Mouse (Mus musculus) c-Kit-positive CD71-negative TER-119-negative erythroid progenitor cells, embryonic 14.5 days (primary cell): ENCODE measurements around the gene Birc5.
"Not testable (repeated sequence)": the region's sequence is repeated elsewhere in the genome, so short reads cannot be mapped to it uniquely, and the experiment has no call there.

ENCODE experiments used
- DNase-seq: peaks from one replicate; pipeline ENCODE4 v3.0.0-alpha.2; 2013; ENCODE audit warnings: low read depth

Birc5 gene

DNA sequence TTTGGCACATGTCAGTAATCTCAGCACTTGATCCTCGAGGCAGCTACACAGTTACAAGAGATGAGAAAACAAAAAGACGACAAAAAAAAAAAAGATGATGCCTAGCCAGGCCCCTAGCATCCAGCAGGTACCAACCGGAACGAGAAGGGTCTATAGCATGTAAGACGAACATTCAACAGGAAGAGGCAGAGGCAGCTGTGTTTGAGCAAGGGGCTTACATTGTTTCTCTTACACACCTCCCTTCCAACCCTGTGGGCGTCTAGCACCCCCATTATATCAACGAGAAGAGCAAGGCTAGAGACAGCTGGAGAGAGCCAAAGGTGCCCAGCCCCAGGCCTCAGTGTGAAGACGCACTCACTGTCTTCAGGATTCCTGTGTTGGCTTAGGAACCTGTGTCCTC is 22.1 kb upstream of the Birc5 start:
- no peak for DNase-seq

DNA sequence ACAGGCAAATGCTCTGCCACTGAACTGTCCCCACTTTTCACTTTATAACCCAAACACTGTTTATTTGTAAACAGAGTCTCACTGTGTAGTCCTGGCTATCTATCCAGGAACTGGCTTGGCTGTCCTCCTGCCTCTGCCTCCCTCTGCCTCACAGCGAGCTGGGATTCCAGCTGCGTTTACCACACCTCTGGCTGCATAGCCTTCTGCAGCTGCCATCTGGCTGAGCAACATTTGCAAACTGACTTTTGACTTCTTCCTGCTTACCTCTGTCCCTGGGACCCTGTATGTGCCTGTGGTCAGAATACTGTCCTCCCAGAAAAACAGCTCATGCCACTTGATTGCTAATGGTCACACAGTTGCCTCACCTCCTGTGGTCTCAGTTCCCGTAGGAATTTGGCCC is 21.7 kb upstream of the Birc5 start:
- DNase-seq: no peak

DNA sequence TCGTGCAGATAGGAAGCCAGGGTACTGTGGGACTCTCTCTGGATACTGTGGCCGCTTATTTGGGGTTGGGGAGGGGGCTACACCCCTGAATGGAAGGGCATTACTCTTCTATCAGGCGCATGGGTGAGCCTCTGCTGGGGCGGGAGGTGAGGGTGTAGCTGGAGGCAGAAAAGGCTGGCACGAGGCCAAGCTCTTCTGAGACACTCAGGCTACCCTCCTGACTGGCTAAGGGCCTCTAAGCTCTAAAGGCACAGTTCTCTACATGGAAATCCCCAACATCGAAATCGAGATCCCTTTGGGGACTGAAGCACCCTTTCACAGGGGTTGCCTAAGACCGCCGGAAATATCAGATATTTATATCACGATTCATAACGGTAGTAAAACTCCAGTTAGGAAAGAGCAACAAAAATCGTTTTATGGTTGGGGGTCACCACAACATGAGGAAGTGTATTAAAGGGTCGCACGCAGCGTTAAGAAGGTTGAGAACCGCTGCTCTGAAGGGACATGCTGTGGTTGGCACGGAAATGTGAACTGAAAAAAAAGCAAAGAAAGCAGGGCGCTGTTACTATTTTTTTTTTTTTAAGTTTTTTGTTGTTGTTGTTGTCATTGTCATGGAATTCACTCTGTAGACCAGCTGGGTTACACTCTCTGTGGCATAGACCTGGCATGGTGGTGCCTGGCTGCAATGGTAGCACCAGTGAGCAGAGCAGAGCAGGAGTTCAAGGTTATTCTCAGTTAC is 20.7 kb upstream of the Birc5 start:
- DNase-seq: no peak

DNA sequence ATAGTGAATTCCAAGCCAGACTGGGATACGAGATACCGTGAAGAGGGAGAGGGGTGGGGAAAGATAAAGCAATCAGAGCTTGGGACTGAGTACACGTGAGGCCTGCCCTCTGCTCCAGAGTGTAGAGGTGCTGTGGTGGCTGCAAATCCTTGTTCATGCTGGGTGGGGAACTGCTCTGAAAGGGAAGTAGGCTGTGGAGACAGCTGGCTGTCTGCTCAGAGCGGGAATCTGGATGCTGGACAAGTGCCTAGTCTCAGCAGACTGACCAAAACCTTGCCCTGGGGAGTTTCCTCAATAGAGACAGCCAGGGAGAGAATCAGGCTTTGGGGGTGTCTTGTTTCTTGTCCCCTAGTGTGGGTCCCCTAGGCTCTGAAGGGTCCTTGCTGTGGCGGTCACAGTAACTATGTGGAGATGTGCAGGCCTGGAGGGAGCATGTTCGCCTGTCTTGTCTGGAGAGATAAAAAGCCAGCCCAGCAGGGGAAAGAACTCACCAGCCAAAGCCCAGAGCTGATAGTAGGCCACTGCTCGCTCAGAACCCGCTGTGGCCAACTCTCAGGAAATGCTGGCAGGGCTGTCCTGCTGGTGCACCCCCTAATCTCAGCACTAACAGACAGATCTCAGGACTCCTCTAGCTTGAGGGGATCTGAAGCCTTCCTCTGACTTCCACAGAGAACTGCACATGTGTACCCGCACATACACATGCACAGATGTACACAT is 20.0 kb upstream of the Birc5 start:
- no peak for DNase-seq

DNA sequence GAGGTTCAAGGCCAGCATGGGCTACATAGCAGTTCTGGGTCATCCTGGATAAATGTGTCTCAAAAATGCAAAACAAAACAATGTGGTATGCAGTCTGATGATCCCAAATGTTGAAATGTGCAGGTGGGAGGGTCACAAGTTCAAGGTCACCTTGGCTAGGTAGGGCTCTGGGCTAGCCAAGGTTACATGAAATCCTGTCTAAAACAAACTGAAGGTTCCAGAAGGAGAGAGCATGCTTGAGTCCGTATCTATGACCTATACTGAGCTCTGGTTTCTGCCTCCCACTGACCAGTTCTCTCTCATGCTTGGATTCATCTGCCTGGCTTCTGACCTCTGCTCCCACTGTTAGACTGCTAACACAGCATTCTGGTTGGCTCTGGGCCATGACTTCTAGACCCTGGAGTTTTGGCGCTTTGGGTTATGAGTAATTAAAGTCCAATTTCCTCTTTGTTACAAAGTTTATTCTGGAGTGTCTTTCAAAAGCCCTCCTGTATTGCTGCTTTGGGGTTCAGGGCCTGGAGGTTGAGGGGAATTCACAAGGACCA is 19.3 kb upstream of the Birc5 start:
- DNase-seq: no peak

DNA sequence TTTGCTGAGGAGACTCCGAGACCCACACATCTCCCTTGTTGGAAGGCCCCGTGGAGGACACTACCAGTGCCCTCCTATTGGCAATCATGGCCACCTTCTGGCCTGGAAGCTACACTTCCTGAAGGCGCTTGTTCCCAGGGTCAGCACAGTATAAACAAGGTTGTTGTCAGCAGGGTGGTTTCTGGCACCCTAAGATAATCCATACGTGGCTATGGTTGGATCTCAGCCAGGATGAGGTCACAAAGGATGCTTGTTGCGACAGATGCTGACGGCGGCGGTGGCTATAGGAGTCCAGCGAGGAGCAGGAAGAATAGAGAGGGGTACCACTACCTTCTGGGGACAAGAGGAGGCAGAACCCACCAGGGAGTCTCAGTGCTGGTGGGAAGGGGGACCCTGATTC is 18.6 kb upstream of the Birc5 start:
- no peak for DNase-seq

DNA sequence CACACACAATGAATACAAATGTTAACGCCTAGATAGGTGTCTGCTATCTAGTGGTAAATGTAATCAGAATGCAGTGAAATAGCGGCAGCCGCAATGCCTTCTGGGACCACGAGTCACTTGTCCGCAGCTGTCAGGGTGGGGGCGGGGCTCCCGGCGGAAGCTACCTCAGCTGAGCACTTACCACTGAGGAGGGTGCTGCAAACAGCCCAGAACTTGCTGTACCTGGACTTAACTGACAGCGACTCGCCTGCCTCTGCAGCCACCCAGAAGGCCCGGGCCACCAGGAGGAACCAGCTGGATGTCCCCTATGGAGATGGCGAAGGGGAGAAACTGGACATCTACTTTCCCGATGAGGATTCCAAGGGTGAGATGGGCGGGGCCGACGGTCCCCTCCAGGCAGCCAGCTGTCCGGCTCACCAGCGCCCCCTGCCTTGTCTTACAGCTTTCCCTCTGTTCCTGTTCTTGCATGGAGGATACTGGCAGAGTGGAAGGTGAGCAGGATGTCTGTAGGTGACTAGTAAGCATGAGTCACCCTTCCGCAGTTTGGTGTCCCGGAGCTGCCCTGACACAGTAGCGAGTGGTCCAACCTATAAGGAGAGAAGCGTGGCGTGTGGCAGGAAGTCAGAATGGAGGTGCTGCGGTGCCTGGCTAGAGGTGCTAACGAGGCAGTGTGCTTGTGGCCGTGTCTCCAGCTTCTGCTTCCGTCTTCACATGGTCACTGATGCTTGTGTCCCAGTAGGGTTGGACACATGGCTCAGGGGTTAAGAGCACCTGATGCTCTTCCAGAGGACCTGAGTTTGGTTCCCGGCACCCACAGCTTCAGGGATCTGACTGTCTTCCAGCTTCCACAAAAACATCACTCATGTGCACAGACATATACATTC is 16.7 kb upstream of the Birc5 start:
- peak; percentile 87 for DNase-seq

DNA sequence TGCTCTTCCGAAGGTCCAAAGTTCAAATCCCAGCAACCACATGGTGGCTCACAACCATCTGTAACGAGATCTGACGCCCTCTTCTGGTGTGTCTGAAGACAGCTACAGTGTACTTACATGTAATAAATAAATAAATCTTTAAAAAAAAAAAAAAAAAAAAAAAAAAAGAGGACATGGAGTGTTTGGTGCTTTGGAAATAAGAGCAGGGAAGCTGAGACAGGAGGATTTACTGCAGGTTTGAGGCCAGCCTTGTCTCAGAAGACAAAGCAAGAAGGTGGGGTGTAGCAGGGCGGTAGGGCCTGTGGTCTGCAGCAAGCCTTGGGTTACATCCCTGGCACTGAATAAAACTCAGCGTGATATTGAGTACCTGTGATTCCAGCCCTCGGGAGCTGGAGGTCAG is 15.5 kb upstream of the Birc5 start:
- DNase-seq: not testable (repeated sequence)

DNA sequence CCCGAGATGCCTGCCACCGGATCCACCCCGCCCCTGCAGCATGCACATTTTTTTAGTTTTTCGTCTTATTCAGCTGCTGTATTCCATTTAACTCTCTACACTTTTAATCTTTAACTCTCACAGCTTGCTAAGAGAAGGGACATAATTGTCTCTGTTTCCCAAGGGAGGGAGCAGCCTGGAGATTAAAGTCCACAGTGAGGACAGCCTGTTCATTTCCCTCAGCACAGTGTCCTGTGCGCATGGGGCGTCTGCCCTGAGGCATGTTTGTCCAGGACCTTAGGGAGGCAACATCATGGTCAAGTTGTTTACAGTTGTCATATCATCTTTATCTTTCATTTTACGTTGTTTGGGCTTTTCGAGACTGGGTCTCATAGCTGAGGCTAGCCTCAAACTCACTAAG is 15.0 kb upstream of the Birc5 start:
- DNase-seq: no peak

DNA sequence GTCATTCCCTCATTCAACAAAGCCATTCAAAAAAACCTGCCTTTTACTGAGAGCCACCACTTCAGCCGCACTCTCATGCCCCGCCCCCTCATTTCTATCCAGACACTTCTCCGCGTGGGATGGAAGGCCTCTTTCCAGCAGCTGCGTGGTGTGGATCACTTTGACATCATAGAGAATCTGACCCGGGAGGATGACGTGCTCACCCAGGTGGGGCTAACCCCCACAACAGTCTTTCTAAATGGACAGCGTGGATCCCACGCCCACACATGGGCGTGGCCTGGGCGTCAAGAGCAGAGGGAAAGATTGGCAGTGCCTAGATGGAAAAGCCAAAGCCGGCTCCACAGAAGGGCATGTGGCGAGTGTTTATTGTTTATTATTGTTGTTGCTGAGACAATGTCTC is 12.7 kb upstream of the Birc5 start:
- DNase-seq: no peak

DNA sequence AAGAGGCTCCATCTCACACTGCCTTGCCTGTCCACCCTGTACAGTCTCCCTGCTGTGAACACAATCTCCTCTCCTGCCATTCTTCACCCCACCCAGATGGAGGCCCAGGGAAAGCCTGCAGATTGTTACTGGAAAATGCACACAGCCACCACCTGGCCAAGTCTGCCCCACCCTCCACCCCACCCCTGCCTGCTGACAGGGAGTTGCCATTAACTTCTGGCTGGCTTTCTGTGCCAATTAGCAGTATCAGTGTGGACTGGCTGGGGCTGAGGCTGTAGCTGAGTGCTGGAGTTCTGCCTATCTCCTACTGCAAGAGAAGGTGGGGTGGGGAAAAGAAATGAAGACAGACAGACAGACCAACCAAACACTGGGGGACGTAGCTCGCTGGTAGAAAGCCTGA is 10.5 kb upstream of the Birc5 start:
- DNase-seq: no peak

DNA sequence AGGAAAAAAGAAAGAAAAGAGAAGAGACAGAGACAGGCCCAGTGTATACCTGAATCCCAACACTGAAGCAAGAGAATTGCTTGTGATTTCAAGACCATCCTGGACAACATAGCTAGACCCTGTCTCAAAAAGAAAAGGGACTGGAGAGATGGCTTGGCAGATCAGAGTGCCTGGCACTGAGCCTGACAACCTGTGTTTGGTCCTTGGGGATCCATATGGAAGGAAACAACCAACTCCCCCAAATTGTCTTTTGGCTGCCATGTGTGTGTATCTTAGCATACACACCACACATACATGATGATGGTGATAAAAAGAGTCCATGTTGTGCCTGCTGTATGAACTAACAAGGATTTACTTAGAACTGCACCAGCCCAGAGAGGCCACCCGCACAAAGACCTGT is 10.0 kb upstream of the Birc5 start:
- DNase-seq: no peak

DNA sequence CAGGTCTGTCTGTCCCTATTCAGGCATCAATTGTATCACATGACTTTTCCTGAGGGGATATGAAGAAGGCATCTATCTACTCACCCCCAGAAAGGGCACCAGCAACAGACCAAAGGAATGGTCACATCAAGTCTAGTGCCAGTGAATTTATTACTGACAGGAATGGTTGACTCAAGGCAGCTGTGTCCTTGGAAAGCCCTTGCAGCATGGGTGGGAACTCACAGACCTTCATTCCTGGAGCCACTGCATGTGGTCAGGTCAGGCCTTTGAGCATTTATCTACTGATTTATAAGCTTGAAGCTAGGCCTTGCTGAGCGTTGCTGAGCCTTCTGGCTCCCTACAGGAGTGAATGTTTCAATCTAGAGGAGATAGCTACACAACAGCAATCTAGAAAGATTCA is 8.1 kb upstream of the Birc5 start:
- DNase-seq: no peak

DNA sequence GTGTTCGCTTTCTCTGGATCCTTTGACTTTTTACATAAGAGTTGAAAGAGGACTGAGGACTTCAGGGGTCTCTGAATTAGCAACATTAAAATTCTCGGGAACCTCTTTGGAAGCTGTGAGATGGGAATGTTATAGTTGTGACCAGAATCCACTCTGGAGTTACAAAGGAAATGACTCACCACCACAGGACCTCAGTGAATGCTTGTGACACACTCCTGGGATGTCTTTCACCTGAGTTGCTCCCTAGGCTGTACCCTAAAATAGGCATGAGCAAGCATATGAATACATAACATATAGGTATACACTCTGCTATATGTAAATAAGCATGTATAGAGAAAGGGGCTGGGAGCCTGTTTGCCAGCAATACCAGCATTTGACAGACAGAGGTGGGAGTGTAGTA is 5.6 kb upstream of the Birc5 start:
- DNase-seq: no peak

DNA sequence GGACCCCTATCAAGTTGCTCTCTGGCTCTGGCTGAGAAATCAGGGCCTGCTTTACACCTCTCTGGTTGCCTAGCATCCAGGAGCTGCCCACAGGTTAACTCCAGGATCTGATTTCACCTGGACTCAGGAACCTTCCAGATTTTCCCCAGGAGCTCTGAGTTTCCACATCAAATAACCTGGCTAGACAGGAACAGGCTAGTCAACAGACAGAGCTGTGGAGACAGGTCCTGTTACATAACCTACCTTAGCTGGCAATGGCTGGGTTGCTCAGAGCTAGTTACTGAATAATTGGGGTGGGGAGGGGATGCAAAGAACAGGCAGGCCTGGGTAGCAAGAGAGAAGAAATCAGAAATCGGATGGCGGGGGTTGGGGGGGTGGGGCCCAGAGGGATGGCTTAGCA is 4.1 kb upstream of the Birc5 start:
- no peak for DNase-seq

DNA sequence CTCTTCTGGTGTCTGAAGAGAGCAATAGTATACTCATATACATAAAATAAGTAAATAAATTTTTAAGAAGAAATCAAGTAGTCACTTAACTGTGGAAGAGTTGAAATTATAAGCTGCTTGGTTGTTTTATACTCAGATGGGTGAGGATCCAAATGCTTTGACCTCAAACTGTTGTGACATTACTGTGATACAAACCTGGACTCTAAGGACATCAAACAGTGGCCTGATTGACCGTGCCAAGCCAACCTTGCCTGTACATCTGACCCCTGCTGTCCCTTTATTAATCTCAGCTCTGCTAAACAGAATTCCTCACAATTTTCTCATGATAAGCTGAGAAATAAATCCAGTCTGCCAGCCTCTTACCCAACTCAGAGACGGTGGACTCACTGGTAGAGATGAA is 3.4 kb upstream of the Birc5 start:
- DNase-seq: no peak

DNA sequence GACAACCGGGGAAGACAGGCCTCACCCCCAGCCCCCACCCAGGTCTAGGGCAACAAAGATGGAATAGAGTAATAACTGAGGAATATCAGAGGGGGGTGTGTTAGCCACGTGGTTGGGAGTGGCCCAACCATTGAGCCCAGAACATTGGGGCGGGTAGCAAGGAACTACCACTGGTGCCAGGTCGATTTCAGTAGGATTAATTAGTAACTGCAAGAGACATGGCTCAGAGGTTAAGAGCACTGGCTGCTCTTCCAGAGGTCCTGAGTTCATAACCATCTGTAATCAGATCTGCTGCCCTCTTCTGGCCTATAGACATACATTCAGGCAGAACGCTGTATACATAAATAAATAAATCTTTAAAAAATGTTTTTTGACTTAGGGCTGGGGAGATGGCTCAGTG is 2.4 kb upstream of the Birc5 start:
- DNase-seq: no peak

DNA sequence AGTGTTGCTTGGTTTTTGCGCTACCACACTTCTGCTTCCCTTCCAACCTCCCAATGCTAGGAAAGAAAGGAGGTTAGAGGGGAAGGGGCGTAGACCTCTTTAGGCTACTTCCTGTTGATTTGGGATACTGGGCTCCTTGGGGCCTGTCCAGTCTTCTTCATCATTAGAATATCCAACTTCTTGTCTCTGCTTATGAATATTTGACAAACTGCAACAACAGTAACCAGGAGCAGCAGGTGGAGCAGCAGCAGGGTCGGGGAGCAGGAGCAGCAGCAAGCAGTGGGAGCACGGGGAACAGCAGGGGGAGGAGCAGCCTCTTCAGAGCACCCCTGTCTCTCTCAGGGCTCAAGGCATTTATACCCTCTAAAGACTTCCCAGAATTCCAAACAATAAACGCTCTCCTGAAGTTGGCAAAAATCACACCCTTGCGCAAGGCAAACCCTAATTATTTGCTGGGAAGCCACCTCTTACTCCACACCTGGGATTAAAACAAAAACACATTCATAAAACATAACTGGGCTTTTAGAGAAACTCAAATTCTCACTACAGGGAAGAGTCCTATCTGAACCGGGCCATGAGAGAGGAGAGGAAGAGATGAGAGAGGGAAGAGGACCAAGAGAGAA is 1.3 kb upstream of the Birc5 start:
- DNase-seq: no peak

DNA sequence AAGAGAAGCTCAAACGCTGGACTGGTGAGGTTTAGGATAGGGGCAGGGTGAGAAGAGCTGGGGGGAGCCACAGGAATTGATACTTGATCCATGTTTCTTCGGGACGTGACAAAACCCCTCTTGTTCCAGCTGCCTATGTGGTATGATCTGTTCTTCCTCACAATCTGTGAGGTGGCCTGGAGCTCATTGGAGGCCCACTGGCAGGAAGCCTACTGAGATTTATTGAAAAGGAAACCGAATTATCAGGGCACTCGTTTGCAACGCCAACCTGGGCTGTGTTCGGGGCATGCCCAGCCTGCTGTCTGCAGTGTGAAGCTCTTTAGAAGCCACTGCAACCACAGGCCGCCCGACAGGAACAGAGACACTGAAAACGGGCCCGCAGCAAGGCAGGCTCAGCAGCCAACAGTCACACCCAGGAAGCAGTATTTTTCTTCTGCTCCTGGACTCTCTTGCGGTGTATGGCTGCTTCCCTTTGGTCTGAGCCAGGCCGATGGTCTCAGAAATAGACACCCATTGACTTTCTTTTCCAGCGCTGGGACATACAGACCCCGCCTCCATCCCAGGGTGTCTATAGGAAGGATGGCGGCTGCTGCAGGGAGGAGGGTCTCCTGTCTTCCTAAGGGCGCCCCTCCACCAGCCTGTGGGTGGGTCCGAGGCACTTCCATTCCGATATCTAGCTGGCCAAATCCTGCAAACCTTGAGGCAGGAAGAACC is 623 bp upstream of the Birc5 start:
- DNase-seq: no peak

DNA sequence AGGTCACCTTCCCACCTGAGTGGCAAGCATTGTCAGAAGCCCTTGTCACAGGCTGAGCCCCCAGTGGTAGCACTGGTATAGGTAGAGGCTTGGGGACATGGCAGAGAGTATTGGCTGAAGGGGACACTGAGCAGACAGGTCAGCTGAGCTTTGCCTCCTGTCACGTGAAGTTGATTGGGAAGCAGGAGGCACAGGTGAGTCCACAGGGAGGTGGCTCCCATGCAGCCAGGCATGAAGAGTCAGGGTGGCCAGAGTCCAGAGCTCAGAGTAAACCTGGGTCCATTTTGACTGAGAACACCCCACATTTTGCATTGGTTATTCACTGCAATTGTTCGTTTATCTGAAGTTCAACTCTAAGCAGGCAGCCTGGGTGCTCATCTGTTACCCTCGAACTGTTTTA is 3.8 kb downstream of the Birc5 start:
- no peak for DNase-seq

DNA sequence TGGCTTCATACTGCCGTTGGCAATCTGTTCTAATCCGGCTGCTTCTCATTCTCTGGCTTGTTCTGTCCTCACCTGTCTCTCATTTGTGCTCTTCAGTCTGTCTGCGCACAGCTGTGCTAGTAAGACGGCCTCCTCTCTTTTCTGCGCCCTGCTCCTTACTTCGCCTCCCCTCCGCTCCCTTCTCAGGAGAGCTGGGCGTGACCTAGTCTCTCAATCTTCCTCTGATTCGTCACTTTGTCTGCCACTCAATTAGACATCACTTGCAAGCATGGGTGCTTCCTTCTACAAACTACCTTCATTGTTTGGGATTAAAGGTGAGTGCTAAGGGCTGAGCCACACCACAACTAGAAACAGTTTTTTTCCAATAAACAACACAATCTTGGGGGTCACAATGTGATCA is 5.2 kb downstream of the Birc5 start:
- DNase-seq: no peak

DNA sequence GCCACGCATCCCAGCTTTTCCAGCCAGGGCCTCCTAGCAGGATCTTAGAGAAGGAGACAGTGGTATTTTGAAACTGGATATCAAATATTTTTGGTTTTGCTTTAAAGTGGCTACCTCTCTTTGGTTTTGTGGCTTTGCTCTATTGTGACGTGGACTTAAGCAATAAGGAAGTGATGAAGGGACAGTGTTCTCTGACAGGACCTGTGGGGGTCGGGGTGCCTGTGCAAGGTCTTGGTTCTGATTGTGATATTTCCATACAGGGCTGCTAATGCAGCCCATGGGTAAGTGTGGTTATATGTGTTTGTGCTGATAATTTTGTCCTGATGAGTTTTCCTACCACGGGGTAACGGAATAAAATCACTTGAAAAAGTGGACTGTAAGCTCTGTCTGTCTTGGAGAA is 6.3 kb downstream of the Birc5 start:
- no peak for DNase-seq
